Mouse (Mus musculus) brain, embryonic 14.5 days (tissue): ENCODE data around the gene Adat1. TPM values are rescaled to one million over a fixed set of nuclear protein-coding genes. Genes with fewer than 3 reads are reported as not detected.

Source experiments
- DNase-seq: peaks from one replicate; pipeline ENCODE4 v3.0.0-alpha.2; 2011; ENCODE audit warnings: low read depth
- CTCF ChIP-seq: fragments of 200-500 bp; IDR thresholded peaks from 2 replicates; pipeline ENCODE4 v1.5.1; 2012; ENCODE audit warnings: inconsistent platforms, mild to moderate bottlenecking, moderate library complexity, borderline replicate concordance; ENCODE audit not compliant: insufficient read depth, insufficient read length; ENCODE audit errors: extremely low read depth
- POLR2A ChIP-seq: fragments of 200-500 bp; IDR thresholded peaks from 2 replicates; pipeline ENCODE4 v1.6.1; 2012; ENCODE audit warnings: mild to moderate bottlenecking, inconsistent platforms, borderline replicate concordance; ENCODE audit not compliant: poor library complexity, insufficient read depth, insufficient read length, severe bottlenecking; ENCODE audit errors: extremely low read depth
- polyA plus RNA-seq: library from polyadenylated mRNA; depleted of rRNA; stranded (reverse); fragments of >200 nt; gene quantifications from 2 replicates; pipeline ENCODE4 v1.2.3, GENCODE M21; 2012

The Adat1 gene
- polyA plus RNA-seq, 1 experiment: 10.4 TPM

DNA sequence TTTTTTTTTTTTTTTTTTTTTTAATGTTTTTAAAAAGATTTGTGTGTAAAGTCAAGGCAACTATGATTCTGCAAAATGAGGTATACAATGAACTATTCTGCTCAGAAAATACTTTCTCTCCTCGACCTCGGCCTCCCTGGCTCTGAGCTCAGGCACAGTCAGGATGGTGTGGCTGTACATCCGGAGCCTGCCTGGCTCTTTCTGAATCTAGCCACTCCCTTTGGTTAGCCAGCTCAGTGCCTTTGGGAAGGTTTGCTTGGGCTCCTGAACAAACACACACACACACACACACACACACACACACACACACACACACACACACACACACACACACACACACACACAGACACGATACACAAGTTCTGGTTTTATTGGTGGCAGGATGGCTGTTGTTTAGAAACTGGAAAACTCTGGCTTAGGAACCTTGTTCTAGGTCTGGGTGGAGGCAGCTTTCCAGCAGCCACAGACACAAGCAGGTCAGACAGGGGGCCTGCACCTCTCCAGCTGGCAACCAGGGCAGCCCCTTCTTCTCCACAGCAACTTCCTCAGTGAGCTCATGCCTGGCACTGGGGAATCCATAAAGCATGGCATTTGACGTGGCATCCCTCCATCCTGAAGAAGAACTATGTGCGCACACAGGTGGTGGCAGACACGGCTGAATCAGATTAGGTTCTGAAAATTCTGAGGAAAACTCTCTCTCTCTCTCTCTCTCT, 27.1 kb downstream of the Adat1 start:
- DNase-seq: no peak
- TF ChIP-seq CTCF: no peak
- no peak for TF ChIP-seq POLR2A

DNA sequence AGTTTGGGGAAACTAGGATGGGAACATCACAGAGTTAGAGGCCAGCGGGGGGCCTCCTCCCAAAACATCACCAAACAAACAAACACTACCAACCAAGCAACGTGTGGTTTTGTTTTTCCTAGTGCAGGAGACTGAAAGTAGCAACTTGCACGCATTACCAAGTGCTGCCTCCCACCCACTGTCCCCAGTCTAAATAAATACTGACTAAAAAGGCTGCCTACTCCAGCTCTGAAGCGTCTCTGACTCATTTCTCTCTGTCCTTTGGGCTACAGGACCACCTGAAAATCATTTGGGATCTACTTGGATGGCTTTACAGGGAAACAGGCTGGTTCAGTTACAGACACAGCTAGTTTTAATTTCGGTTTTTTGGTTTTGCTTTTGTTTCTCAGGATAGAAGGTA, 27.8 kb downstream of the Adat1 start:
- DNase-seq: no peak
- TF ChIP-seq POLR2A (no peak), CTCF (no peak)

GRCm38 (mm10) chr8:111963546-111963945, 28.6 kb downstream of the Adat1 start:
- no peak for DNase-seq
- no peak for TF ChIP-seq POLR2A
- no peak for TF ChIP-seq CTCF

GRCm38 (mm10) chr8:111963091-111963490, 29.0 kb downstream of the Adat1 start:
- TF ChIP-seq CTCF (no peak), POLR2A (no peak)
- no peak for DNase-seq

- TF ChIP-seq CTCF (no peak), POLR2A (no peak)
- DNase-seq: no peak
Measured at GRCm38 (mm10) chr8:111962589-111962988, 29.5 kb downstream of the Adat1 start.

- TF ChIP-seq POLR2A (no peak), CTCF (no peak)
- DNase-seq: no peak
Measured at GRCm38 (mm10) chr8:111961330-111961729, 30.8 kb downstream of the Adat1 start.

DNA sequence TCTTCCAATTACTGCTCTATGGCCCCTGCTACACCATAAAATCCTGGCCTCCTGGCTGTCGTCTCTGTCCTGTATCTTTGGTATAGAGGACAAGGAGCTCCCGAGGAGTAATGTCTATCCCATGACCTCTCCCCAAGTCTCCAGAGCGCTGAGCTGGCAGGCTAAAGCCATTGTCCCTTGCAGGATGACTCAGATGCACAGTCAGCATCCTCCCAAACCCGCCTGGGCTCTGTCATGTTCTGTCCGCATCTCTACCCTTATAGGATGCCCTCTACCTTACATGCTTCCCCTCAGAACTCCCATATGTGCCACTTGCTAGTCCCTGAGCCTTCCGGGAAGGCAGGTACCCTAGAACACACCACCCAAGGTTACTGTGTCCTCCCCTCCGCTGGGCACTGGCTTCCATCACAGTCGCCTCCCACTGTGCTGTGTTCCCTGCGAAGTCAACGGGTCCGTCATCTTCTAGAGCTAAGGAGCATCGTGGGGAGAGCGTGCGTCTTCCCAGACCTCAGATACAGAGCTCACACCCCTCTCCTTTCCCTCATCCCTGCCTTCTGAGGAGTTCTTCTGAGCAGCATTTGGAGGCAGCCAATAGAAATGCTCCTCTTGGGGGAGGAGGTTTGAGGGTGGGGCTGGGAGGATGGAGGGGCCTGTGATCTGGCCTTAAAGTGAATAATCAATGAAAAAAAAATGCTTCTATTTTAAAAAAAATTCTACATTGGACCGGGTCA, 31.3 kb downstream of the Adat1 start:
- DNase-seq: no peak
- no peak for TF ChIP-seq POLR2A
- no peak for TF ChIP-seq CTCF

GRCm38 (mm10) chr8:111957231-111957630, 34.9 kb downstream of the Adat1 start:
- TF ChIP-seq CTCF (no peak), POLR2A (no peak)
- DNase-seq: no peak

DNA sequence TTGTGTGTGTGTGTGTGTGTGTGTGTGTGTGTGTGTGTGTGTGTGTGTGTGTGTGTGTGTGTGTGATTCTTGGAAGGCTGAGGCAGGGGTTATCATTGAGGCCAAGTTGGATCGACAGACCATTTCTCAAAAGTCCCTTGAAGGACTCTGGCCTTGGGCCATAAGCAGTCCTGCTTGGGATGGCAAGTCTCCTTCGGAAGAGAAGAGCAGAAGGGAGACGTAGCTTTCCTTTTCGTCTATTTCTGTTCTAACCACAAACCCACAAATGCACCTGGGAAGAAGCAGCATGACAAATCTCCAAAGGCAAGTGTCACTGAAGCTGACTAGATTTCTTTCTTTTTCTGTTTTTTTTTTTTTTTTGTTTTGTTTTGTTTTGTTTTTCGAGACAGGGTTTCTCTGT, 36.2 kb downstream of the Adat1 start:
- TF ChIP-seq POLR2A (no peak), CTCF (no peak)
- no peak for DNase-seq

DNA sequence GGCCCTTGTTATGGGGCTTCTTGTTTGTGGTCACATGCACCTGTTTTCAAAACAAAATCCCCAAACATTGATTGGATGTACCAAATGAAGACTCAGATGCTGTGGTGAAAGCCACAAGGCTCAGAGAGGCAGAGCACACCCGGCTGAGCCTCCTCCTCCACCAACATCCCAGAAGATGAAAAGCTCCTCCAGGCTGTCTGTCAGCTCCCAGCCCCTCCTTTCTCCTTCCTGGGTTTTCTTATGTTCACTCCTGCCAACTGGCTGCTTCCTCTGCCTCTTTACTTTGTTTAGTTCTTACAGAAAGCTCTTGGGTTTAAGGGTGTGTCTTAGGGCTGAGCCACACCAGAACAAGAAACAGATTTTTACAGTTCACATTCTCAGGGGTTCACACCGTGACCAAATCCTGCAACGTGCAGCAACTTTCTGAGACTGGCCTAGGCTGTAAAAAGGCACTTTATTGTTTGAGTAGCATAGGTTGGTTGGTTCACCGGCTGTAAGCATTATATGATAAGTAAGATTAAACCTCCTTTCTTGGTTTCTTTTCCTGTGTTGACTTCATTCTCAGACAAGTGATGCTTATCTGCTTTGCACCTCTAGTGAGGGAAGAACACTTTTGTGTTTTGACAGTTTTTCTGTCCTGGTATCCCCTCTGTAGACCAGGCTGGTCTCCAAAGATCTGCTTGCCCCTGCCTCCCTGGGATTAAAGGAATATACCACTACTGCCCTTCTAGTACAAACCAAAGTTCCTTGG, 37.1 kb downstream of the Adat1 start:
- no peak for TF ChIP-seq CTCF

GRCm38 (mm10) chr8:111951936-111952335, 40.2 kb downstream of the Adat1 start:
- no peak for DNase-seq
- TF ChIP-seq POLR2A (no peak), CTCF (no peak)

More for the DNA sequence above, 37.1 kb downstream of the Adat1 start:
- DNase-seq: no peak
